Mouse (Mus musculus) adrenal gland, postnatal 36 days (tissue): ENCODE results near the gene Psenen. TPM values are rescaled to one million over a fixed set of nuclear protein-coding genes. Genes with fewer than 3 reads are reported as not detected.
A peak's percentile ranks its signal among the peaks of the same experiment; 100 is the strongest.

Experiments
- DNase-seq, 2 experiments: peaks; one replicate each; pipeline ENCODE4 v3.0.0; 2021; ENCODE audit warnings: mixed read lengths in 1 of 2
- total RNA-seq, 2 experiments: library from RNA; stranded (reverse); gene quantifications; 2 replicates each; pipeline ENCODE4 v1.2.3; 2021

The Psenen gene
- total RNA-seq, 2 experiments from 2014 or later: 141 to 163 TPM

DNA sequence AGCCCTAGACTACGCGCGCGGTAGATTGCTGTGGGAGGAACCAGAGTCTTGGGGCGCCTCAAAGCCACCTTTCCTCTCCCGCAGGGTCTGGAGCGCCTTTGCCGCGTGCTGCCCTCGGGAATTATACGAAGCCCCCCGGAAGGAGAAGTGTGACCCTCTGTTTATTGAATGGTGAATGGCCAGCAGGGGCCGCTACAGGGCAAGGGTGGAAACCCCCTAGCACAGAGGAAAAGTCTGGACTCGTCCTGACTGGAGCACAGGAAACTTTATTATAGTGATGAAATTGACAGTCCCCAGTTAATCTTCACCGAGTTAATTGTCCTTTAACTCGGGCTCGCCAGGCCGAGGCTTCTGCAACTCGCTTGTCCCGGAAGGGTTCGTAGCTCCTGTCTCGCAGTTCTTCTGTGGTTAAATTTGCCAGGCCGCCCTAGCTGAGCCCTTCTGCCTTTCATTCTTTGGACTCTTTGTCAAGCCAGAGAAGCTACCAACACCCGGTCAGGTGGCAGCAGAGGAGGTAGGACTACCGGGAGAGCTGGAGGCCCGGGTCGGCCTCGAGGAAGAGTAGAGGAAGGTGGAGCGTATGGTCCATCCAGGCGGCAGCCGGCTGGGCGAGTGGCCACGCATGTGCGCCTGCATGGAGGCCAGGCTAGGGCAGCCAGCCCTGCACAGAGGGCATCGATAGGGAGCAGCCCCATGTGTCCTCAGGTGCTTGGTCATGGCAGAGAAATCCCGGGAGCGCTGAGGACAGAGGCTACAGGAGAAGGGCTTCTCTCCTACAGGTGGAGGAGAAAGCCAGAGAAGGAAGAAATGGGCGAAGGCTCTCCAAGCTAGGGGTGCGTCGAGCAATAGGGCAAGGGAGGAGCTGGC, 26.2 kb upstream of the Psenen start:
- peak; percentile 84 to 89 for DNase-seq

DNA sequence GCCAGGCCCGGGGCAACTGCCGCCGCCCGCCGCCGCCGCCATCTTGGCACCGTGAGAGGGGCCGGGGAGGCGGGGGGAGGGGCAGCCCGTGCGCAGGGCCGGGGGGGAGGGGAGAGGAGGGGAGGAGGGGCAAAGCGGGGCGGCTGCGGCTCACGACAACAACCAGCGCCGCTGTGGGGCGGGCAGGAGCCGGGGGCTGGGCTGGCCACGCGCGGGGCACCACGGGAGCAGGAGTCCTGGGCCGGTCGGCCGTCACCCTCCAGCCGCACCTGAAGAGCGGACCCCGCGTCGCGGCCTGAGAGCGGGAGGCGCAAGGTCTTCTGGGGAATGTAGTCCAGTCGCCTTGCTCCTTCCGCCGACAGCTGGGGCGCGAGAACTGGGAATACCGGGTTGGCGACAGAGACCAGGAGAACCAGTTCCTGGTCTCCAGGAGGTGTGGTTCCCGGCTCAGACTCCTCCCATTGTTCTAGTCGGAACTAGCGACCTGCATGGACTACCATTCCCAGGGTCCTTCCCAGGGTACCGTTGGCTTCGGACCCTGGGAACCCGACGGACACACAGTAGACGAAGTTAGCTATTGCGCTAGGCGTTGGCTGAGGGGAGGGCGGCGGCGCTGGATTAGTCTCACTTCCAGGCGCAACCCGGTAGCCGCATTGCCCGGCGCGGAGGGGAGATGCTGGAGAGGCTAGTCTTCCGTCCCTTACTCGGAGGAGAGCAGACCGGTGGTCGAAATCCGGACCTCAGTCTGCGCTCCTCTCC, 25.4 kb upstream of the Psenen start, which contains the start of gene Kmt2b:
Gene Kmt2b (minus strand): TSS at position 51 of the 759 bp plus-strand sequence.
- peak; percentile 98 for DNase-seq

DNA sequence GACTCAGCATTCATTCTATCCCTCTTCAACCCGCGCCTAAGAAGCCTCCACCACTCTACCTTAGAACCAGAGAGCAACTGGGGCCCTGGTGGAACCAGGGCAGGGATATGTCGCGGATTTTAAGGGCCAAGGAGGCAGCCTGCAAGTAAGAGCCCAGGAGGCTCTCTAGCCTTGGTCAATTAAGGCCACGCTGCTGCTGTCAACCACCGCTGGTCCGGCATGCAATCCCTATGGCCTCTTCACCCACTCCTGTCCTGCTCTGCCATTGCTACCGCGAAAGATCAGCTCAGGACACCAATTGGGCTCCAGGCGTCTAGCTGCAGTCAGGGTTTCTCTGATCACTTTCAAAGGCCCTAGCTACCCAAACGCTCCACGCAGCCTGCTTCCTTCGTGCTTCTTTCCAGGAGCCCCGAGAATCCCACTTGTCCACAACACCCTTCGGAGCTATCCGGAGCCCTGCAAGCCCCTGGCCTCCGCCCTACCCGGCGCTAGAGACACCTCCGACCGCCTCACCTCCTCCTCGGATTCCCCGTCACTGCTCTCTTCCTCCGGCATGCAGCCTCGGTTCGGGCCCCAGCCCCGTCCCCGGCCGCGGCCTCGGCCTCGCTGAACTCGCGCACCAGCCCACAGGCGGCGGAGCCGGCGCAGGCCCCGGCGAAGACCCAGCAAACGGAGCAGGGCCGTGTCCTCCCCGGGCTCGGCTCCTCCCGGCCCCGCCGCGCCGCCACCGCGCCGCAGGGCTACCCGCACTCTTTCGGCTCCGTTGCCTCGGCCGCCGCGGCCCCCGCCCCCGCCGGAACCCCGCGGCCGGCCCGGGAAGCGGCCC, 24.6 kb upstream of the Psenen start:
- DNase-seq: peak; percentile 41 to 58

DNA sequence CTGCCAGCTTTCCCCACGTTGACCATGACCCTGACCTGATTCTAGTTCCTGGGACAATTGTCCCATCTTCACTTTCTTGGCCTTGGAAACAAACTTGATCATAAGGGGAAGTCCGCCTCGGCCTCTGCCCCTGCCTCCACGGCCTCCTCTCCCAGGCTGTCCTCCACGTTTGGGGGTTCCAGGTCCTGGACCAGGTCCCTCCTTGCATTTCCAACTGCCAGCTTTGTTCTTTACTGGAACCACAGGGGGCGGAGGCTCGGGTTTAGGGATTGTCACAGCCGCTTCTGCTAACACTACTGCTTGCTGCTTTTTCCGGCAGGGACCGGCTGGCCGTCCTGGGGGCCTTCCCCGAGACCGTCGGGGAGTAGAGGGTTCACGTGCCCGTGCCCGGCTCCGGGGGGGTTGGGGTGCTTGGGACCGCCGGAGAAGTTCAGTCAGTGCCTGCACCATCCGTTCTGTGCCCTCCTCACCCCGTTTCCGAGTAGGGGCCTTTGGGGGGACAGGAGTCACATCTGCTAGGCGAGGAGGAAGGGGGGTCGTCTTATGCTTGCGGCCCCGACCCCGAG, 23.1 kb upstream of the Psenen start:
- no peak for DNase-seq

DNA sequence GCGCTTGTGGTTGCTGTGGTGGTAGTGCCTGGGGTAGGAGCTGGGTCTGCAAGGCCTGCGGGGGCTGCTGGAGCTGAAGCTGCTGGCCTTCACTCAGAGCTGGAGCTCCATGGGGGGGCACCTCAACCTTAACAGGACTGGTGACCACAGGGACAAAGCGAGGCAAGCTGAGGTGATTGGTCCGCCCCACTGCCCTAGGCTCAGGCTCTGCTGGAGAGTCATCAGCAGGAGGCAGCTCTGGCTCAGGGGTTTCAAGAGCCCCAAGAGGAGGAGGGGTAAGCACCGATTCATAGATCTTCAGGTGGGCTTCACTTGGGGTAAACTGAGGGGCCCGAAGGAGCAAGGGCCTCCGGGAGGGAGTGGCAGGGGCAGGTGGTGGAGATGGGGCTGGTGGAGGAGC, 21.7 kb upstream of the Psenen start:
- DNase-seq: no peak

DNA sequence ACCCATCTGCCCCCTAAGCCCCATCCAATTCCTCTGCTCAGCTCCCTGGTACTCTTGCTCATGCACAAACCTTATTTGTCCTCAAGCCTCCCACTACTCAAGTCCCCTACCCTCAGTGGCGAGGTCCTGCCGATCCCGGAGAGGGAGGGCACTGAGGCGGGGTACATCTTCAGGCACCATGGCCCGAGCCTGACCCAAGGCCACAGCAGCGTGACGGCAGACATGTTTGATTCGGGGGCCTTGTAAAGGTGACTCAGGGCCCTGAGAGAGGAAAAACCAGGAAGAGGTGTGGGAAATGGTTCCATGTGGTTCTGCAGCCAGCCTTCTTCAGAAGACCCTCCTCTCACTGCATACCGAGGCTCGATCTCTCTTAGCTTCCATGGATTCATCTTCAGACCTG, 20.9 kb upstream of the Psenen start:
- no peak for DNase-seq

DNA sequence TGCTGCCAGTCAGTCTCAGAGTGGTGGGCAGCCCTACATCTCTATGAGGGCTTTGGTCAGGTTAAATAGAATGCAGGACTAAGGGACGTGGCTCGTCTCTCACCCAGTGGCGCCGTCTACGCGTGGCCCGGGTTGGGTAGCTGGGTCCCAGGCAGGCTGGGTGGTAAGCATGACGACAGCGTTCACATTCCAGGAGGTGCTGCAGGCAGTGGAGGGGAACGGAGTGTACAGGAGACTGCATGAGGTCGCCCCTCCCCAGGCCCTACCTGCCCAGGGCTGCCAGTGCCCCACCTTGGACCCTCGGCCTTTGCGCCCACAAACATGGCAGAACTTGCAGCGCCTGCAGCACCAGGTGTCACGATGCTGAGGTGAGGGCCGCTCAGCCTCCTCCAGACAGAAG, 18.1 kb upstream of the Psenen start:
- no peak for DNase-seq

DNA sequence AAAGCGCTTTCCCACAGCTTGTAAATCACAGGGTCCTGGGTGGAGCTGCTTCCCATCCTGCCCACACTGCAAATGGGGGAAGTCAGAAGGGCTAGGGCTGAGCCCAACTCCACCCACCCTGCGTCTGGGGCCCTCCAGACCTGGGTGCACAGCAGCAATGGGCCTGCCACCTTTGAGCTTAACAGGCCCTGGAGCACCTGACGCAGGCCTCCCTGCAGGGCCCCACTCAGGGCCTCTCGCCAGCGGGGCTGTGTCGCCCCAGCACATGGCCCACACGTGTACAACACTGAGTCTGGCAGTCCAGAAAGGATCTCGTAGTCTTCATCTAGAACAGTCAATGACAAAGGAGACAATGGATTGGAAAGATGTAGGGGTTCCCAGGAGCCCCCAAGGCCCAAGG, 16.5 kb upstream of the Psenen start:
- DNase-seq: no peak

DNA sequence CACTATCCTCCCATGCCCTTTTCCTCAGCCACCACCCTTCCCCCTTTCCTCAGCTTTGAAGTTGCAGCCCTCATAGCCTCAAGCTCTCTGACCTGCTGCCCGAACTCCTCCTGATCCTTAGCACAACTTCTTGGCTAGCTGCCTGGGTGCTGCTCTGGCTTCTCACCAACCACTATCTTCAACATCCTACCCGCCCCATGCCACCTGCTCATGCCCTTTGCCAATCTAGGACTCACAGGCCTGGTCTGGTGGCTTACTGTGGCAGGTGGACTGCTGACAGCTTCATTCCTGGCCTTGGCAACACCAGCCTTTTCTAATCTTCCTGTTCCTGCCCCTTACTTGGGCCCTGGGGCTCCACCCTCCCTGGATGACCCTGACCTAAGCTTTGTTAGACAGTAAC, 9.5 kb upstream of the Psenen start:
- peak; percentile 67 to 75 for DNase-seq

DNA sequence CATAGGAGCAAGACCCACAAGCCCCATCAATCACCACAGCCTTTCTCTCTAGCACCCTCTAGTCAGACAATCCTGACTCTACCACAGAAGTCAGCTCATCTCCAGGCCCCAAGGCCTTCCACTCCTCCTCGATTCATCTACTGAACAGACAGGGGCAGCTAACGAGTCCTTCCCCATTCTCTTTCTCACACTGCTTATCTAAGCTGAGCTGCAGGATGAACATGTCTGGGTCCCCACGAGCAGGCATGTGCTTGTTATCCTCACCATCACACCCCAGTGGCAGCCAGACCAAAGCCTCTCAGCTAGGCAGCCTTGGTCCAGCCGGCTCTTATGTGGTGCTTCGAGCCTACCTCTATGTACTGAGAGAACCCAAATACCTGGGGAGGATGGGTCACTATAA, 9.0 kb upstream of the Psenen start:
- no peak for DNase-seq

DNA sequence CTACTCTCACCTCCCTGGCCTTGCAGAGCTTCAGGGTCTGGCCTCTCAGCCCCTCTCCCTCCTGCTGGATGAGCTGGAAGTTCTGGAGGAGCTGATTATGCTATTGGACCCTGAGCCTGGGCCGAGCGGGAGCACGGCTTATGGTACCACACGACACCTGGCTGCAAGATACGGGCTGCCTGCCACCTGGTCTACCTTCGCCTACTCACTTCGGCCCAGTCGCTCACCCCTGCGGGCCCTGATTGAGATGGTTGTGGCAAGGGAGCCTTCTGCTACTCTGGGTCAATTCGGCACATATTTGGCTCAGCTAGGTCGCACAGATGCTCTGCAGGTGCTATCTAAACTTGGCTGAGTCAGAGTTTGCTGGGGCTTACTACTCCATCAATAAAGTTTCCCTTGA, 4.1 kb upstream of the Psenen start:
- no peak for DNase-seq

DNA sequence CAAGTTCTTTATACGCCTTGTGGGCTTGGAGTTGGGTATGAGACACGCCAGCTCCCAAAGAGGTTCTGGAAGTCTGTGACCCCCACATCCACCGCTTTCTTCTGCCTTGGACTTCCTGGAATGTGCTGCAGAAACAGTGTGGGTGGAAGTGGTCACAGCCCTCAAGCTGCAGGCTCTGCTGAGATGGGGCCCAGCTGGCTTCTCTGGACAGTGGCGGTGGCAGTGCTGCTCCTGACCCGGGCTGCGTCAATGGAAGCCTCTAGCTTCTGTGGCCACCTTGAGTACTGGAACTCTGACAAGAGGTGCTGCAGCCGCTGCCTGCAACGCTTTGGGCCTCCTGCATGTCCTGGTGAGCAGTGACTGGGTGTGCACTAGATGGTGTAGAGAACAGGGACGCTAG, 2.6 kb upstream of the Psenen start:
- no peak for DNase-seq

DNA sequence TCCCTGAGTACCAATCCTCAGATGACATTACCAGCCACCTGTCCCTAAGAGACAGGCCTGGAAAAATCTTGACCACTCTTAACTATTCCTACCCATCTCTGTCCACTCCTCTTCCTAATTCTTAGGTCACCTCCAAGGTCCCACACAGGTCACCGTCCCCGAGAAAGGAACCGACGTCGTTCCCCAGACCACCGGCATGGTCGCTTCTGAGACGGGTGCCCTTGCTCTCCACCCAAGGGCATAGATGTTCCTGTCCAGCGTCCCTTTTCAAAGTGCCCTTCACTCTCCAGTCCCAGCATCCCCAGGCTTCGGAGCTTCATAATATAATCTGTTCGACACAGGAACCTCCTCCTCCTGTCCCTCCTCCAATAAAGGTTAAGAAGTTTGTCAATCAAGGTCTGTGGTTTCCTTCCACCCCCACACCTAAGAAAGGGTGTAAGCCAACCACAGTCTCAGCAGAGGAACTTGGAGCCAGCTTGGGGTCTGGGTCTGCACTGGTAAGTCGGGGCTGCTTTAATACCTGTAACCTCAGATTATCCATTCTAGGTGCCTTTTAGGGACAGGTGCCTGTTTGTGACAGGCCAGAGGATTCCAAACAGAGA, 1.6 kb upstream of the Psenen start, which contains the start of gene Igflr1:
Gene Igflr1 (plus strand): TSS at position 458 of the 602 bp plus-strand sequence.
- DNase-seq: no peak

DNA sequence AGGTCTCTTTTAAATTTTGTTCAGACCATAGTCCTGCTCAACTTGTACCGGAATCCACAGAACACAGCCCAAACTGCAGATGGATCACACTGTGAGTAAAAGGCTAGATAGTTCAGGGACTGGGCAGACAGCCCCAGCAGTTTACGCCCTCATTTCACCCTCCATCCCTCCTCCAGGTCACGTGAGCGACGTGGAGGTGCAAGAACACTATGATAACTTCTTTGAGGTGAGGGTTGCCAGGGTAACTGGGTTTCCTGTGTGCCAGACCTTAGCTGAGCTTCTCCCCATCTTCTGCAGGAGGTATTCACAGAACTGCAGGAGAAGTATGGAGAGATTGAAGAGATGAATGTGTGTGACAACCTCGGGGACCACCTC, 466 bp upstream of the Psenen start:
- no peak for DNase-seq

DNA sequence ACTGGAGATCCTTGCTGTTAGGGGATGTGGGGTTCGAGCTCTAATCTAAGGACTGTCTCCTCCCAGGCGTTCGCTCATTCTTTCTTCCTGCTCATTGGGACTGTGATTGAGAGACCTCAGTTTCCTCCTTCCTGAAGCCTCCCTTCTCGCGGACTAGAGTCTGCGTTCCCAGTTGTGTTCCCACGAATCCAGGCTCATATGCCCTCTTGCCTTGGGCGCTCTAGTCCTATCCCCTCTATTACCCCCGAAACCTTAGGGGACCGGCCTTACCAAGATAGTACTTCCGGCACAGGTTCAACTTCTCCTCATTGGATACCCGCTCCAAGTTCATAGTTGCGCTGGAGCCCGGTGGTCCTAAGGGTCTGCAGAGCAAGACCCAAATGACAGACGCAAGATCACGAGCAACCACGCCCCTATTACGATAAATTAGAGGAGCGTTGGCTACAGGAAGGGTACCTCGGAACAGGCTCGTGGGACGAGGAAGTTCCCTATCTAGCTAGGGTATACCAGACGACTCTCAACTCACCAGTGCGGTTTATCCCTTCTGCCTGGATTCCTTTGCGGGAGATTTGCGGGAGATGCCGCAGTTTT, 806 bp downstream of the Psenen start:
- DNase-seq: no peak

DNA sequence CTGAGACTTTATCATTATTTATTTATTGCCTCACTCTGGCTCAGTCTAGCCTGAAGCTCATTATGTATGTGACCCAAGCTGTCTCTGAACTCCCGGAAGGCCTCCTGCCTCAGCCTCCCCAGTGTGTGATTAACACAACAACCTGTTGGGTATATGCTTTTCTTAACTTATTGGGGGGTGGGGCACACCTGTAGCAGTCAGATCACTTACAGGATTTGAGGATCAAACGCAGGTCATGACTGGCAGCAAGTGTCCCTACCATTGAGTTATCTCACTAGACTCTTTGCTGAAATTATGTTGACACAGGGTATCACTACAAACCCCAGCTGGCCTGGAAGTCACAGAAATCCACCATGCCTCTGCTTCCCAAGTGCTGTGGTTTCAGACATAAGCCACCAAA, 3.1 kb downstream of the Psenen start:
- no peak for DNase-seq

DNA sequence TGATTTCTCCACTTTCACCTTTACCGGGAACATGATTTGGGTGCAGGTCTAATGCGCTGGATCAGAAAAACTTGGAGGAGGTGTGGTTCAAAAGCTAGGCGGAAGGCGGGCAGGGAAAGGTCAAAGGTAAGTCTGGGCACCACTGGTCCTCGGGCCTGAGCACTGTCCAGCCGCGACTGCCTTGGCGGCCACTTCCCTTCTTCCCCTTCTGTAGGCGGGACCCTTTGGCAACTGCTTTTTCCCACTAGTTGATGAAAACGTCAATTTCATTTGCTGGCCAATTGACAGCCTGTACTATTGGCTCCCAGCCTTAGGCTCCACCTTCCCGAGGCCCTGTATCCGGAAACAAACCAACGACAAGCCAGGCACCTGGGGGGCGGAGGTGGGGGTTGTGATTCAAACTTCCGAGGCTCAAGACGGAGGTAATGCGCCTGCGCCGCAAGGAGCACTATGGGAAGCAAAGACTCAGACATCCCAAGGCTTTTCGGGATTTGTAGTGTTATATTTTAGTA, 3.9 kb downstream of the Psenen start, which contains the start of gene Lin37:
Gene Lin37 (minus strand): TSS at position 396 of the 512 bp plus-strand sequence.
- DNase-seq: peak; percentile 97 to 98

DNA sequence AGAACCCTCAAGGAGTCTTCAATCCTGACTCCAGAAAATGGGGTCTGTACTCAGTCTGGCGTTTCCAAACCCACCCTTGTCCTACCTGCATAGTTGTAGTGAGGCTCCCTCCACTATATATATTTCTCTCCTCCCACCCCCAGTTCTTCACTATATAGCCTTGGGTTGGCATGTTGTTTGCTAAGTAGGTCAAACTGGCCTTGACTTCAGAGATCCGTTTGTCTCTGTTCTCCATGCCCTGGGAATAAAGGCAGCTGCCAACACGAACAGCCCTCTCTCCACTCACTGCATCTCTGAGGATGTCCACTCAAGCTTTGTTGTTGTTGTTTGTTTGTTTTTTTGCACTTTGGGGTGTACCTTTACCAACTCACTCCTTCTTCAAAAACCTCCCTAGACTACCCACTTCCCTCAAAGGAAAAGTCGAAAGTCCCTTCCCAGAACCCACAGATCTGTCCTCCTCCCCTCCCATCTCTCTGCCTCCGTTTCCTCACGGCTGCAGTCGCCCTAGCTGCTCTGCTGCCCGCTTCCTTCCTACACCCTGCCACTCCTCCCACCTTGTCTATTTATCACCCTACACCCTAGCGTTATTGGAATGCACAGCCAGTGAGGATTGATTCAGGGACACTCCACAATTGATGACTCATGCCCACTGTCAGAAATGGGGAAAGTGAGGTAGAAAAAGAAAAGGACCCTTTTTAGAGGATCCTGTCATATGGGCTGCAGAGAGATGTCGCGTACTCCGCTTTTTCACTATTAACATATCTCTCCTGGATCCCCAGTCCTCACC, 4.6 kb downstream of the Psenen start:
- DNase-seq: no peak

DNA sequence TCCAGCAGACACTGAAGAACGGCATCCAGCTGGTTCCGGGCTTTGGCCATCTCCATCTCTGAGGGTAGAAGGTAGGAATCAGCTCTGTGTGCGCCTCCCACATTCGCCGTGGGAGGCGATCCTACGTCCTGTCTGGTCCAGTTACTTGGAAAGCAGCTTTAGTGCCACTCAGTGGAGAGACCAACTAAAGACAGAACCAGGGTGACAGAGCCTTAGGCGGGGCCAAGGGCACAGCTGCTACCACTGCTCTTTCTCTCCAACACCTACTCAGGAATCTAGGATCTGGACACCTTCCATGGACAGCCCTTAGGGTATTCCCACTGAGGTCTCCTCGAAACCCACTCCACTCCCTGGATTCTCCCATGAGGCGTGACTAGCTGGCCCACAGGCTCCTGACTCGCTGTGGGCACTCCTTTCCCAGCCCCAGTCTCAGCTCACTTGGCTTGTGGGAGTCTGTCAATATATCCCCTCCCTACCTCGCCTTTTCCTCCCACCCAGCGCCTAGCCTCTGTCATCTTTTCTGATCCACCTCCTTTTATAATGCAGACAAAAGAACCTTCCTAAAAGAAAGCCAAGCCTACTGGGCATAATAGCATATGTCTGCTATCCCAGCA, 5.4 kb downstream of the Psenen start:
- peak in 1 of 2 experiments; percentile 38 for DNase-seq
